Mouse (Mus musculus): ENCODE results near the gene Snx9.

- TF ChIP-seq CTCF (IDR thresholded peaks at IDR 0.05; ENCODE audit: borderline replicate concordance, insufficient read depth, low read depth, low read length) (no peak), POLR2A (IDR thresholded peaks at IDR 0.05; ENCODE audit: borderline replicate concordance, insufficient read depth, low read length) (no peak)
These were observed 105.9 kb downstream of the Snx9 start for GRCm38 (mm10) chr17:5947039-5947438.
